Mouse (Mus musculus) CH12.LX (cell line): ENCODE measurements around the gene Rnase2b. TPM values are rescaled to one million over a fixed set of nuclear protein-coding genes. Genes with fewer than 3 reads are reported as not detected.

Experiments used
- DNase-seq: peaks from one replicate; pipeline ENCODE4 v3.0.0-alpha.2; 2013; ENCODE audit errors: extremely low read depth
- H3K27ac ChIP-seq: 2 replicates; pipeline ENCODE4 v1.5.1; 2012; ENCODE audit warnings: low read depth, mild to moderate bottlenecking, control low read depth, moderate library complexity; ENCODE audit not compliant: insufficient read depth
- H3K27me3 ChIP-seq: replicated peaks from 2 replicates; pipeline ENCODE3; 2012; ENCODE audit warnings: inconsistent platforms
- H3K36me3 ChIP-seq, 2 experiments: replicated peaks in 1 of 2; 2 replicates each; pipeline versions ENCODE3 to v1.6.1; 2012; ENCODE audit warnings: inconsistent platforms in 1 of 2, low read length in 1 of 2, mild to moderate bottlenecking in 1 of 2, mixed read lengths in 1 of 2, moderate library complexity in 1 of 2; ENCODE audit not compliant: control insufficient read depth in 1 of 2, insufficient read depth in 1 of 2
- H3K4me1 ChIP-seq, 2 experiments: 2 replicates each; pipeline ENCODE4 v1.6.1; 2012; ENCODE audit warnings: inconsistent platforms in 1 of 2, moderate library complexity in 1 of 2; ENCODE audit not compliant: insufficient read depth in 2 of 2, control insufficient read depth in 1 of 2
- H3K4me2 ChIP-seq: 2 replicates; pipeline ENCODE4 v1.6.1; 2012; ENCODE audit warnings: low read depth, mild to moderate bottlenecking, control low read depth; ENCODE audit not compliant: poor library complexity, insufficient read depth, severe bottlenecking
- H3K4me3 ChIP-seq, 3 experiments: fragments of 150-350 bp in 1 of 3; sonication (generic) in 1 of 3; replicated peaks in 1 of 3; 2 replicates each; pipeline versions ENCODE3 to v1.5.1; 2011 to 2012; ENCODE audit warnings: low read depth in 2 of 3, low read length in 2 of 3, mild to moderate bottlenecking in 2 of 3, moderate library complexity in 2 of 3, control low read depth in 1 of 3, improper control_type of control experiment in 1 of 3, inconsistent platforms in 1 of 3, mixed read lengths in 1 of 3; ENCODE audit not compliant: poor library complexity in 1 of 3
- H3K79me2 ChIP-seq: replicated peaks from 2 replicates; pipeline ENCODE4 v1.6.1; 2012; ENCODE audit warnings: mild to moderate bottlenecking, moderate library complexity; ENCODE audit not compliant: control insufficient read depth, poor library complexity, insufficient read depth, severe bottlenecking; ENCODE audit errors: extremely low read depth
- H3K9ac ChIP-seq: 2 replicates; pipeline ENCODE4 v1.6.1; 2012; ENCODE audit warnings: low read depth, mild to moderate bottlenecking, control low read depth, moderate library complexity; ENCODE audit not compliant: insufficient read depth
- H3K9me3 ChIP-seq: replicated peaks from 2 replicates; pipeline ENCODE3; 2012; ENCODE audit warnings: low read length, inconsistent platforms, mixed read lengths
- CHD1 ChIP-seq: IDR thresholded peaks from 2 replicates; pipeline ENCODE4 v1.6.1; 2012; ENCODE audit warnings: low read depth, low read length, improper control_type of control experiment, inconsistent platforms
- ETS1 ChIP-seq: conservative IDR thresholded peaks from 2 replicates; pipeline ENCODE4 v1.6.1; 2012; ENCODE audit warnings: low read depth, mild to moderate bottlenecking, inconsistent platforms, low read length, improper control_type of control experiment, moderate library complexity
- HCFC1 ChIP-seq: IDR thresholded peaks from 2 replicates; pipeline ENCODE4 v1.6.1; 2012; ENCODE audit warnings: low read depth, mild to moderate bottlenecking, inconsistent platforms, low read length, improper control_type of control experiment
- IRF4 ChIP-seq: IDR thresholded peaks from 2 replicates; pipeline ENCODE4 v1.6.1; 2014; ENCODE audit warnings: low read depth, mild to moderate bottlenecking, inconsistent platforms, low read length, improper control_type of control experiment
- JUN ChIP-seq: IDR thresholded peaks from 2 replicates; pipeline ENCODE4 v1.6.1; 2011; ENCODE audit warnings: low read depth, mild to moderate bottlenecking, low read length, improper control_type of control experiment, moderate library complexity; ENCODE audit not compliant: insufficient read depth
- MAFK ChIP-seq: IDR thresholded peaks from 2 replicates; pipeline ENCODE4 v1.6.1; 2011; ENCODE audit warnings: low read length, improper control_type of control experiment; ENCODE audit not compliant: insufficient replicate concordance
- MAX ChIP-seq: IDR thresholded peaks from 2 replicates; pipeline ENCODE4 v1.6.1; 2011; ENCODE audit warnings: low read length, improper control_type of control experiment
- MEF2A ChIP-seq: IDR thresholded peaks from 2 replicates; pipeline ENCODE4 v1.6.1; 2014; ENCODE audit warnings: low read depth, mild to moderate bottlenecking, inconsistent platforms, low read length, improper control_type of control experiment, borderline replicate concordance
- MYC ChIP-seq: IDR thresholded peaks from 2 replicates; pipeline ENCODE4 v1.6.1; 2011; ENCODE audit warnings: low read depth, mild to moderate bottlenecking, improper control_type of control experiment, low read length
- PAX5 ChIP-seq: IDR thresholded peaks from 2 replicates; pipeline ENCODE4 v1.6.1; 2012; ENCODE audit warnings: low read length, inconsistent platforms, mixed read lengths
- POLR2A ChIP-seq: IDR thresholded peaks from 2 replicates; pipeline ENCODE4 v1.6.1; 2011; ENCODE audit warnings: low read depth, mild to moderate bottlenecking, improper control_type of control experiment, low read length
- RCOR1 ChIP-seq: conservative IDR thresholded peaks from 2 replicates; pipeline ENCODE4 v1.6.1; 2012; ENCODE audit warnings: low read depth, mild to moderate bottlenecking, inconsistent platforms, low read length, improper control_type of control experiment
- SIN3A ChIP-seq: IDR thresholded peaks from 2 replicates; pipeline ENCODE4 v1.6.1; 2012; ENCODE audit warnings: low read length, improper control_type of control experiment, inconsistent platforms
- SMC3 ChIP-seq: IDR thresholded peaks from 2 replicates; pipeline ENCODE4 v1.6.1; 2011; ENCODE audit warnings: low read depth, low read length, improper control_type of control experiment
- TBP ChIP-seq: conservative IDR thresholded peaks from 2 replicates; pipeline ENCODE4 v1.6.1; 2011; ENCODE audit warnings: low read depth, low read length, improper control_type of control experiment
- ZC3H11A ChIP-seq: IDR thresholded peaks from 2 replicates; pipeline ENCODE4 v1.6.1; 2012; ENCODE audit warnings: low read depth, mild to moderate bottlenecking, inconsistent platforms, low read length, improper control_type of control experiment
- ZMIZ1 ChIP-seq: IDR thresholded peaks from 2 replicates; pipeline ENCODE4 v1.6.1; 2012; ENCODE audit warnings: low read depth, mild to moderate bottlenecking, inconsistent platforms, low read length, improper control_type of control experiment
- dilution Hi-C: fragments of 300-500 bp; cut with MboI; formaldehyde crosslinking; loops from 2 replicates; pipeline ENCODE4 v1.14.3; 2020; ENCODE audit warnings: low sequenced_read_pairs; ENCODE audit not compliant: extremely low pct_unique_long_range_greater_than_20kb, extremely low pct_ligation_motif_present
- in situ Hi-C: fragments of 300-500 bp; cut with MboI; formaldehyde crosslinking; loops from 3 replicates; pipeline ENCODE4 v1.14.3; 2019; ENCODE audit warnings: low sequenced_read_pairs, low pct_ligation_motif_present, low pct_unique_long_range_greater_than_20kb, mixed read lengths
- polyA plus RNA-seq: library from polyadenylated mRNA; unstranded; fragments of >175 nt; gene quantifications from 2 replicates; pipeline ENCODE4 v1.2.1, GENCODE M21; 2012; ENCODE audit warnings: low read depth; ENCODE audit not compliant: insufficient read length
- total RNA-seq, 2 experiments: library from RNA; depleted of rRNA; stranded (reverse); fragments of 300-350 nt in 1 of 2; fragments of >200 nt in 1 of 2; gene quantifications; 2 replicates each; pipeline ENCODE4 v1.2.3; 2012 to 2014

Rnase2b gene
- total and polyA plus RNA-seq, 3 experiments: 1.3 TPM; not detected in 2

DNA sequence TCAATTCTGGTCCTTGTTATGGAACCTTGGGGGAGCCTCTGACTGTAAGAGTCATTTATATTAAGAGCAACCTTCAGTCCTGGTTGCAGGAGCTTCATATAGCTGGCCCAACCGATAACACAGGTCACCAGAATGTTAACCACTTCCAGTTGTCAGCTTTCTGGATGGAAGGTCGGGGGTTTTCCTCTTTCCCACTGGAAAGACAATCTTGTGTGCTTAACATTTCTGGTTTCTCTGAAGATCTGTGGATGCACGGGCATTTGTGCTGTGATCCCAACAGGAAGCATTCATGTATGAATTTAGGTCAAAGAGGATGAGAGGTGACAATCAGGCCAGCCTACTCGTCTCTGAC, 32.5 kb upstream of the Rnase2b start:
- no peaks in the 10 kb centered on the region for H3K9me3 ChIP-seq
- H3K27me3 ChIP-seq: no peaks in the 10 kb centered on the region
- H3K4me1 ChIP-seq: peaks cover 15 to 57% of the 10 kb centered on the region in 2 experiments
- TF ChIP-seq SIN3A: no peak
- TF ChIP-seq ZMIZ1: no peak
- TF ChIP-seq MAFK: no peak
- TF ChIP-seq CHD1: no peak
- peak overlapping the region; percentile 79 for H3K4me2 ChIP-seq
- H3K4me3 ChIP-seq: peak overlapping the region in 2 of 3 experiments; percentile 39 to 55
- dilution Hi-C loops (no loop called here), in situ Hi-C loops (no loop called here)
- peak overlapping the region; percentile 70; the same call in 1 of the 2 replicates for H3K9ac ChIP-seq
- DNase-seq: no peak
- peaks cover 6 to 8% of the 10 kb centered on the region in 2 experiments for H3K36me3 ChIP-seq
- no peak overlapping the region for H3K27ac ChIP-seq
- peaks cover 3% of the 10 kb centered on the region; the same call in 1 of the 2 replicates for H3K79me2 ChIP-seq

DNA sequence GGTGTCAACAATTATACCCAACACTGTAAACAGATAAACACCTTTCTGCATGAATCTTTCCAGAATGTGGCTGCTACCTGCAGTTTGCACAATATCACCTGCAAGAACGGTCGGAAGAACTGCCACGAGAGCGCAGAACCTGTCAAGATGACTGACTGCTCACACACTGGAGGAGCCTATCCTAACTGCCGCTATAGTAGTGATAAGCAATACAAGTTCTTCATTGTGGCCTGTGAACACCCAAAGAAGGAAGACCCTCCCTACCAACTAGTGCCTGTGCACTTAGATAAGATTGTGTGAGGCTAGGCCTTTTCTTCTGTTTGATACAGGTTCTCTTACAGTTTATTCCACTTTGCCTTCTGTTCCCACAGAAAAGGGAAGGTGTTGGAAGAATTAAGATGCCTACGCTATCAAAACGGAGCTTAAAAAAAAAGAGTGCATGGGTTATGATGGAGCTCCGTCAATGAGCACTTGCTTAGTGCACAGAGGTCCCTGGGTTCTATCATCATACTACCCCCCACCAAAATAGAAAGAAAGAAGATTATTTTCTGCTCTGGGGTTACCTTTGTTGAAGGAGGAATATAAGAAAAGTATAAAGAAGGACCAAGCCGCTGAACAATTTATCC, 31.6 kb upstream of the Rnase2b start:
- H3K4me1 ChIP-seq: peaks cover 15 to 57% of the 10 kb centered on the region in 2 experiments
- dilution Hi-C loops (no loop called here), in situ Hi-C loops (no loop called here)
- DNase-seq: no peak
- no peak overlapping the region for H3K4me2 ChIP-seq
- no peaks in the 10 kb centered on the region for H3K27me3 ChIP-seq
- peaks cover 3% of the 10 kb centered on the region; the same call in 1 of the 2 replicates for H3K79me2 ChIP-seq
- TF ChIP-seq ETS1 (no peak), SIN3A (no peak), SMC3 (no peak), MYC (no peak), TBP (no peak), RCOR1 (no peak), MAX (no peak), POLR2A (no peak), JUN (no peak), IRF4 (no peak), ZC3H11A (no peak), PAX5 (no peak), HCFC1 (no peak), MEF2A (no peak)
- no peak overlapping the region for H3K9ac ChIP-seq
- H3K36me3 ChIP-seq: peaks cover 6 to 8% of the 10 kb centered on the region in 2 experiments
- no peak overlapping the region for H3K4me3 ChIP-seq
- H3K9me3 ChIP-seq: no peaks in the 10 kb centered on the region
- H3K27ac ChIP-seq: no peak overlapping the region
